Mouse (Mus musculus) B cell, adult 62 days (primary cell): Measurements from ENCODE around the gene Gabrg3. TPM values are rescaled to one million over a fixed set of nuclear protein-coding genes. Genes with fewer than 3 reads are reported as not detected.

Experiments
- total RNA-seq: library from RNA; stranded (reverse); gene quantifications from 4 replicates; pipeline ENCODE4 v1.2.4, GENCODE M21; 2023

Gene Gabrg3
- total RNA-seq, result not detected in 4 replicates

GRCm38 (mm10) chr7:57386517-57387340 is at the start of gene Gabrg3:
Gabrg3 (minus strand) TSS chr7:57387188.

GRCm38 (mm10) chr7:57419392-57419791 is 32.4 kb upstream of the Gabrg3 start, which contains the start of gene Gabrb3:
Gabrb3 (plus strand) TSS chr7:57419692.

Other genes starting within 250 kb of the Gabrg3 start
- gene Gabrb3, start 32.5 kb upstream of the Gabrg3 start, total RNA-seq, result not detected in 4 replicates
- not detected in 4 replicates for gene Gabra5, start 122.9 kb upstream of the Gabrg3 start, total RNA-seq